Mouse (Mus musculus) left cerebral cortex, postnatal 36 days (tissue): Measurements from ENCODE around the gene Hmgb1. TPM values are rescaled to one million over a fixed set of nuclear protein-coding genes. Genes with fewer than 3 reads are reported as not detected.

Experiments
- DNase-seq, 2 experiments: peaks; one replicate each; pipeline ENCODE4 v3.0.0; 2021 to 2022; ENCODE audit warnings: low spot score in 2 of 2, mixed read lengths in 1 of 2
- intact Hi-C: fragments of 180-260 bp; cut with DNase I; formaldehyde crosslinking; loops from one replicate; pipeline ENCODE4 v1.15.1; 2025
- total RNA-seq, 2 experiments: library from RNA; stranded (reverse); gene quantifications; 2 replicates each; pipeline ENCODE4 v1.2.3; 2021

Hmgb1 gene
- total RNA-seq, 2 experiments from 2014 or later: 122 to 123 TPM

DNA sequence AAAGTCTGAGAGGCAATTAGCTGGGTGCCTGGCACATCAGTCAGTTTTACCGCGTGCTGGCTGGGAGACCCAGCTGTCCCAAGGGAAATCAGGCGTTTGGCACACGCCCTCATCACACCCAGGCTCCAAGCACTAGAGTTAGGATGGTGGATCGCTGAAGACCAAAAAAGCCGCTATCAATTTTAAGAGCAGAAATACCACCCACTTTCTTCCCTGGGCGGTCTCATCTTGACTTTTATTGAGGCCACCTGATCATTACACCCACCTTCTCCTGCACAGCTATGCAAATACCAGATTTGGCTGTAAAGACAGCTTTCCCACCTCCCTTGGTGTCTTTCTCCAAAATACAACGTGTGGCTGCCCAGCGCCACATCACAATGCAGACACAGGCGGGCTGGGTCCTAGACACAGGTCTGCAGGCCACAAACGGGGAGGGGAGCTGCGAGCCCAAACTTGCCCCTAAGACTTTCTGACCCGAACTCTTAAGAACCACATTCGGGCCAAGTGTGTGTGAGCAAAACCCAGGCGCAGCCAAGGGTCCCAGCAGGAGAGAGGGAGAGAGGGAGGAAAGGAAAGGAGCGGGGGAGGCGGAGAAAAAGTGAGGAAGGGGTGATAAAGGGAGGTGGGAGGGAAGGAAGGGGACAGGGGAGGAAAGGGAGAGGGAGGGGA, 169.6 kb downstream of the Hmgb1 start:
- peak; percentile 35 to 49 for DNase-seq
- intact Hi-C loops: no loop called here

DNA sequence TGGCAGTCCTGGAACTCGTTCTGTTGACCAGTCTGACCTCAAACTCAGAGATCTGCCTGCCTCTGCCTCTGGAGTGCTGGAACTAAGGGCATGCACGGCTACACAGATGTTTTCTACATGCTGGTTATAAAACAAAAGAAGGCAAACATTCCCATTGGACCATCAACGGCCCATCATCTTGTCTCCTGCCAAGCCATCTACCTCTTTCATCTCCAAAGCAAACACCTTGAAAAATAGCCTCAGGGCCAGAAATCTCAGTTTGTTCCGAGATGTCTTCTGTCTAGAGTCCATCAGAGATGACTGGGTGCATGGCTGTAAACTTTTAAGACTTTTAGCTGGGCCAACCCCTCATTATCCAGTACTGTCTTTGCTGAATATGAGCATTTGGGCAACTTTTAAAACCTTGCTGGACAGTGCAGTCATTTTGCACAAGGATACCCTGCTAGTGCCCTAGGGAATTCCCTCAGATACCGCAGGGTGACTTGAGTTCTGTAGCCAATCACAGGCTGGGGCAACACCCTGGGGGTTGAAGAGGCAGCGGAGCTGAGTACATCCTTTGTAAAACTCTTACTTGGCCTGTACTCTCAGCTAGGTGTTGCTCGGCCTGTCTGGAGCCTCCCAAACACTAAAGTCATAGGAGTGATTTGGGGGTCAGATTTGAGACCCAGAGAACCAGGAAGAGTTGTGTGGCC, 170.3 kb downstream of the Hmgb1 start:
- intact Hi-C loops: no loop called here
- no peak for DNase-seq

DNA sequence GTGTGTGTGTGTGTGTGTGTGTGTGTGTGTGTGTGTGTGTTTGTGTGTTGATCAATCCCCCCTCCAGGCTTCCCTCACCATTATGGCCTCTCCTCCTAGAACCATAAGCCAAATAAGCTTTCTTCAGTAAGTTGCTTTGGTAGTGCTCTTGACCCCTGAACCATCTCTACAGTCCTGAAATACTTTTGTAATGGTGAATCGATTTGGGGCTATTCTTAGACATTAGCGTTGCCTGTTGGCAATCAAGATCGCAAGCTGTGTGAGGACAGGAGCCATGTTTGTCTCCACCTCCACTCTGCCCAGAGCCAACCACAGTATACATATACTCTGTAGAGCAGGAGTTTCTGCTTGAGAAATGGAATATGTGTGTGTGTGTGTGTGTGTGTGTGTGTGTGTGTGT, 175.2 kb downstream of the Hmgb1 start:
- intact Hi-C loops: loop anchor here (5.0 kb wide), 1 partner anchor 173 kb away; the partner anchor contains the start of genes Hmgb1 and Uspl1
- DNase-seq: no peak

DNA sequence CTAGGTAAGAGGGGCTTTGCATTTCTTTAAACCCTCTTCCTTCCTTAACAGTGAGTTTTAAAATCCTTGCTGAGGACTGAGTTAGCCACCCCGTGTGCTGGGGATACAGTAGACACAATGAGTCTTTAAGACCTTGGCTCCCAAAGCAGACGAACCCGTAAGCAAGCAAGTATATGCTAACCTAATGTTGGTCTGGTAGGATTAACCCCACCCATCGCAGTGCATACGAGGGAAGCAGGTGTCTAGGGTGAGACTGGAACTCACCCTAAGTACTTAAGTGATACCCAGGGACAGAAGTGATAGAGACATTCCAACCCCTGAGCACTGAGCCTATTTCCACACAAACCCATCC, 177.0 kb downstream of the Hmgb1 start:
- intact Hi-C loops: loop anchor here (2.0 to 5.0 kb wide), 2 partner anchors 44 to 175 kb away; partner anchors contain the start of genes Hmgb1 and Uspl1
- no peak for DNase-seq

DNA sequence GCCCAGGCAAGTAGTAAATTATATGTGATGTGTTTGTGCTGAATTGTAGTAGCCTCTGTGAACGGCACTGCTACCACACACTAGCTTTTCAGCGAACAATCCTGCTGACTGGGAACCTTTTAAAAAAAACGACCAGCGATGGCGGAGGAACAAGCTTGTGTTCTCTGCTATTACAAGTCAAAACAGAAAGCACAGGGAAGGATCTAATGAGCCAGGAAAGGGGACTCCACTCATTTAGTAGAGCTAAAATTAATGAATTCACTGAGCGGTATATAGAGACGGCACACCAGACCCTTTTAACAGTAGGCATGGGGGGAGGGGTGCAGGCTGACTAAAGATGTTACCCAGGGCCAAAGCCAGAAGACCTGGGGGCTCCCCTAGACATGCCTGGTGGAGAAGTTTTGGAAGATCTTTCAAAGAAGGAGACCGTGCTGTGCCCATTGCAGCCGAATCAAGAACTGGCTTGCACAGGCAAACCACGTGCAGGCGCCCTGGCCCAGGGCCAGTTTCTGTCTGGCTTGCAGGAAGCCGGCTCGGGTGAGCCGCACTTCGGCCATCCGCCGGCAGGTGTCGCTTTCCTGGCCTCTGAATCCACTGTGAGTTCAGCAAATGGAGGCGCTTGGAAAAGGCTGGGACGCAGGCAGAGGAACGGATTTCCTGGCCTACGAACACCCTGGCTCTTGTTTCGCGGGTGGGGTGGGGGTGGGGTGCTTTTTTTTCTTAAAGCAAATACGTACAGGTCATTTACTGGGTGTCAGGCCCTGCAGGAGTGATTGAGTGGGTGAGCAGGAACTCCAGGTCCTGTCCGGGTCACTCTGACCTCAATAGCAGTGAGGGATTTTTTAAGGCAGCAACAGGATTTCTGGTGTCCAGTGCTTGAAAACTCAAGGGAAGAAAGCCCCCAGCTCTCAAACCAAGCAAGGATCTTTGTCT, 177.7 kb downstream of the Hmgb1 start:
- intact Hi-C loops: loop anchor here (2.0 to 5.0 kb wide), 2 partner anchors 44 to 176 kb away; partner anchors contain the start of genes Hmgb1 and Uspl1
- DNase-seq: peak; percentile 100

DNA sequence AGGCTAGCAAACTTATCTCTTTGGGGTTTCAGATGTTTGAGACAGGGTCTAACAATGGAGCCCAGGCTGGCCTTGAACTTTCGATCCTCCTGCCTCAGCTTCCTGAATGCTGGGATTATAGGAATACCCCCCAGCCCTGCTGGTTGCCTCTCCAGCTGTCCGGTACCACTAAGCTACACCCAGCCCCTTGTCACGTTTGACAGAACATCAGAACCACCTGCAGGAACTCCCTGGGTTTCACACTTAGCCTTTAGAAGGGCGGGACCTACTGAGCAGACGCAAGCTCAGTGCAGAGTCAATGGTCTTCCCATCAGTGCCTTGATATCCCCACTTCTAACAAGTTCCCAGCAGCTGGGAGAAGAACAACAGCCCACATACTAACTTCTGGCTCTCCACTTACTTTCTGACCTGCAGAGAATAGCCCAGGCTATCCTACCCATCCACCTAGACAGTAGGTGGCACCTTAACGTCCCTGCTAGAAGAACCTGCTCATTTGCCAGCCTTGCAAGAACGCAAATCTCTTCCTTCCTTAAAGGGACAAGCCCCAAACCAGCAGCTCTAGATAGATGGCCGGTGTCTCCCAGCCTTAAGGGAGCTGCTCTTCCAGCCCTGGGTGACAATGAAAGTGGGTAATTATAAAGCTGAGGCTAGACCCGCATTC, 178.5 kb downstream of the Hmgb1 start:
- intact Hi-C loops: loop anchor here (2.0 to 5.0 kb wide), 2 partner anchors 45 to 176 kb away; partner anchors contain the start of genes Hmgb1 and Uspl1
- peak in 1 of 2 experiments; percentile 26 for DNase-seq

DNA sequence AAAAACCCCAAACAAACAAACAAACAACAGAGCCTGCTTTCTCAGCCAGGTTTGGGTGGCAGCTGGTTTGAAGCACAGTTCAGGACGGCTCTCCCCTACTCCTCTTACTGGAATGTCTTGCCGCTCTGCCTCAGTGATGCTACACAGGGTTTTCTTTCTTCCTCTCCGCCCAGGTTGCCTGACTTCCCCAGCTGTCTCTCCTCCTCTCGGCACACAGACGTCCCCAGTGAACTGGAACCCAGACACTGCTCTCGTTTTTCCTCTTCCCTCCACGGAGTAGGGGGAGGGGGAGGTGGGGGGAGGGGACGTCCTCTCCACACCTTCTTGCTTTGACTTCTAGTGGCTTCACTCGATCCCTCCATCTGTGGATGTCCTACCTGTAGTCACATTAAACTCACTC, 179.2 kb downstream of the Hmgb1 start:
- intact Hi-C loops: loop anchor here (5.0 kb wide), 1 partner anchor 177 kb away; the partner anchor contains the start of genes Hmgb1 and Uspl1
- DNase-seq: no peak

DNA sequence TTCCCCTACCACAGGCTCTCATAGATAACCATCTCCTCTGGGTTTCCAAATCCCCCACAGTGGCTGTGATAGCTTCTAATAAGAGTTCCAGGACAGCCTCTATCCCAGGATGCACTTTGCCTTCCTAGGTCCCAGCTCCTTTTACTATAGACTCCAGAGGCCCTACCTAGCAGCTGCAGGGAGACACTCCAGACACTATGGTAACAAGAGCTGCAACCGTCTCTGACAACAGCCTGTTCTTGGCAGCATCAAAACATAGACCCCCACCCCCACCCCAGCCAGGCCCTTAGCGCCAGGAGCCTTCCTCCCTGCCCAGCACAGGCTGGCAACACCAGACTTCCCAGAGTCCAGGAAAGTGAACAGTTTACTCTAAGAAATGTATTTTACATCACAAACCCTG, 181.2 kb downstream of the Hmgb1 start:
- intact Hi-C loops: no loop called here

DNA sequence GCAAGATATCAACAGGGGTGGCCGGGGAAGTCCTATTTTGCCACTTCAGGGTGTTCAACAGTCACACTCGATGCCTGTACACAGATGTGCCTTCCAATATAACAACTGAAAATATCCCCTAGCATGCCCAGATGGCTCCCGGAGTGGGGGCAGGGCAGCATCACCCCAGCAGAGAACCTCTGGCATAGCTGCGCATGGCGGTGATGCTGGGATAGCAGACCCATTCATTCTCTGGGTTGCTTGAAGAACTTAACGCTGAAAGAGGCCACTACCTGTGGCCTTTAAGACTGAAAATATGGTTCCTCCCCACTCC, 181.5 kb downstream of the Hmgb1 start:
- DNase-seq: no peak
- intact Hi-C loops: no loop called here

More for the DNA sequence above, 181.2 kb downstream of the Hmgb1 start:
- DNase-seq: no peak

DNA sequence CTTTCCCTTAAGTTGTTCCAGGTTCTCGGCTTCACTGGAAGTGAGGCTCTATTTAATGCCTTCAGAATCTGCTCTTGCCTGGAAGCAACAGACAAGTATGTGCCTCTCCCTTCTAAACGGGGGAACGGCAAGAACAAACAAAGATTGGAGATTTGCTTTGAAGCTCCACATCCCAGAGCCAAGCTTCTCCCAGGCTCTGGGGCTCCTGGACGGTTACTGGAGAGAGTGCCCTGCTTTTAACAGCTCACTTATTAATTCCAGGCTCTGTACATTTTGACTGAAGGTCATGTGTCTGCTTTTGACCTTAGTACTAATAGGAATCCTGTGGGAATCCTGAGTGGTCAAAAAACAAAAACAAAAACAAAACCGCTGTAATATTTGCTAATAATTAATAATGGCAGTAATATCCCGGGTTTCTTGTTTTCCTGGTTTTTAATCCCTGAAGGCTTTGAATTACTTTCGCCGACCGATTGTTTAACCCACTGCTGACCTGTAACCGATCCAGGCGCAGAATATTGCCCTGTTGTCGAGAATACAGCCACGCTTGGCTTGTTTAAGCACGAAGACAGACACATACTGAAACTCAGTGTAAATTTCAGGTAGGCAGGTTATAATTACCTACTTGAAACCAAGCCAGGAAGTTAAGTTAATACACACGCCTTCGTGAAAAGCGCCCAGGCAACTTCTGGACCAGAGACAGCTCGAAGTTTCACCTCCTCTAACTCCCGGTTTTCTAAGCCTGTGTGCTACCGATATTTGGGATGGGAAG, 182.1 kb downstream of the Hmgb1 start:
- intact Hi-C loops: no loop called here
- no peak for DNase-seq

DNA sequence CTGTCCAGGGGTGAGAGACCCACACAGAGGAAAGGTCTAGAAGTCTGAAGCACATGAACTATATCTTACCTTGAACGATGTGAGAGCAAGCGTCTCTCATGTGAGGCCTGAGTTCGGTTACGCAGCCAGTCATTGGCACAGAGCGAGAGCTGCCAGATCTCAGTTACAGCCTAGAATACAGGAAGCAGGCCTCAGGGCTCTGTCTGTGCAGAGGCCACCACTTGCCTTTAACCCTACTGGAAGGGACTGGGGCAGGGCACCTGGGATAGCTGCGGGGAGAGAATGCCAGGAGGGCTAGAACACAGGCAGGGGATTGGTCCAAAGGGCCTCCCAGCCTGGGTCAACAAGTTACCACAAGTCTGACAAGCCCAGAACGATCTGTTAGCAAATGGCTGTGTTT, 184.5 kb downstream of the Hmgb1 start:
- intact Hi-C loops: no loop called here
- DNase-seq: no peak

DNA sequence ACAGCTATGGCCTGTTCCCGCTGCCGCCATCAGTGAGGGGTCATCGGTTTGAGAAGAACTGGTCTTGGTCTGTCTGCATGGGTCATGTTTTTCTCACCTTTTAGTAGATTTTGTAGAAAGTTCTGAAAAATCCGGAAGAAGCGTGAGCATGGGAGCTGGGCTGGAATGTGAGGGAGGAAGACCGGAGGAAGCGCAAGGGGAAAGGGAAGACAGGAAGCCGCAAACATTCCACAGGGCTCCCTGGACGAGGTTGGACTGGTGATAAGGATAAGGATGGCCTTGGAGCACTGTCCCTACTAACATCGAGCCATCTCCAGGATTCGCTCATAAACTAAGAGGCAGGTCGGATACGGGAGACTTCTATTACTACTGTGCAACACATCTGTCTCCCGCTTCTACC, 185.8 kb downstream of the Hmgb1 start:
- intact Hi-C loops: no loop called here
- DNase-seq: no peak

DNA sequence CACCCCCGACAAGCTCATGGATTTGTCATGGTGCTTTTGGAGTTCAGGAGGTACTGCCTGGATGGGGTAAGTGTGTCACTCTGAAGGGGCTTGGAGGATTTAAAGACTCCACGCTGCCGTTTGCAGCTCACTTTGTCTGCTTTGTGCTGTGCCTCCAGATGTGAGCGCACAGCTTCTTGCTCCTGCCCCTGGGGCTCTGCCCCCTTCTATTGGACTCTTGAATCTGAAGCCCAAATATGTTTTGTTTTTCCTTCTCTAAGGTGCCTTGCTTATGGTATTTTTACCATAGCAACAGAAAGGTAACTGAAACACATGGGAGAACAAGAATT, 187.6 kb downstream of the Hmgb1 start:
- intact Hi-C loops: no loop called here
- DNase-seq: no peak

Other genes with a start within 250 kb of the Hmgb1 start
- gene Gm42791, start 189.3 kb downstream of the Hmgb1 start, total RNA-seq: 10 to 100 TPM; 14.8 to 36.1 TPM
- 10 to 100 TPM; 38.5 to 43.6 TPM for gene Uspl1, start 139 bp downstream of the Hmgb1 start, total RNA-seq
- gene Alox5ap, start 80.3 kb upstream of the Hmgb1 start, total RNA-seq: 10 to 100 TPM; 12.5 to 14.2 TPM
- gene Medag, start 227.3 kb upstream of the Hmgb1 start, total RNA-seq: 10 to 100 TPM; 14.5 to 16.5 TPM